Mouse (Mus musculus) kidney, embryonic 15.5 days (tissue): ENCODE measurements around the gene 2010109A12Rik. TPM values are rescaled to one million over a fixed set of nuclear protein-coding genes. Genes with fewer than 3 reads are reported as not detected.
A peak's percentile ranks its signal among the peaks of the same experiment; 100 is the strongest.

Experiments
- ATAC-seq: fragments of 200-750 bp; cut with Nextera tagmentation; replicated peaks from 2 replicates; pipeline ENCODE4 v1.8.0; 2017; ENCODE audit warnings: moderate TSS enrichment; ENCODE audit not compliant: low FRiP score
- H3K27ac ChIP-seq: fragments of 300-500 bp; sonication (generic); 2 replicates; pipeline ENCODE4 v1.5.1; 2015; ENCODE audit warnings: mild to moderate bottlenecking, inconsistent platforms
- H3K27me3 ChIP-seq: fragments of 300-500 bp; sonication (generic); 2 replicates; pipeline ENCODE4 v1.6.1; 2015; ENCODE audit warnings: inconsistent platforms
- H3K36me3 ChIP-seq: fragments of 300-500 bp; sonication (generic); 2 replicates; pipeline ENCODE4 v1.6.1; 2015; ENCODE audit warnings: inconsistent platforms
- H3K4me1 ChIP-seq: fragments of 300-500 bp; sonication (generic); 2 replicates; pipeline ENCODE4 v1.6.1; 2015; ENCODE audit warnings: inconsistent platforms
- H3K4me2 ChIP-seq: fragments of 300-500 bp; sonication (generic); 2 replicates; pipeline ENCODE4 v1.6.1; 2015; ENCODE audit warnings: moderate library complexity, mild to moderate bottlenecking, inconsistent platforms
- H3K4me3 ChIP-seq: fragments of 300-500 bp; sonication (generic); replicated peaks from 2 replicates; pipeline ENCODE4 v1.5.1; 2015; ENCODE audit warnings: mild to moderate bottlenecking, inconsistent platforms
- H3K9ac ChIP-seq: fragments of 300-500 bp; sonication (generic); 2 replicates; pipeline ENCODE4 v1.6.1; 2015; ENCODE audit warnings: mild to moderate bottlenecking, inconsistent platforms
- H3K9me3 ChIP-seq: fragments of 300-500 bp; sonication (generic); replicated peaks from 2 replicates; pipeline ENCODE4 v1.6.1; 2016; ENCODE audit warnings: inconsistent platforms
- WGBS: fragments of 180-500 bp; shearing (Covaris S2); methylation state at CpG from one replicate; pipeline ENCODE4 v1.1.7; 2015; ENCODE audit warnings: mixed read lengths; 5-methylcytosine and 5-hydroxymethylcytosine counted together
- polyA plus RNA-seq: library from polyadenylated mRNA; unstranded; fragments of >200 nt; fragmentation: Nextera tagmentation; extraction: Ambion mirVana; gene quantifications from 2 replicates; pipeline ENCODE4 v1.2.1, GENCODE M21; 2015

Gene 2010109A12Rik
- polyA plus RNA-seq, 1 experiment from 2014 or later: 2.5 TPM

DNA sequence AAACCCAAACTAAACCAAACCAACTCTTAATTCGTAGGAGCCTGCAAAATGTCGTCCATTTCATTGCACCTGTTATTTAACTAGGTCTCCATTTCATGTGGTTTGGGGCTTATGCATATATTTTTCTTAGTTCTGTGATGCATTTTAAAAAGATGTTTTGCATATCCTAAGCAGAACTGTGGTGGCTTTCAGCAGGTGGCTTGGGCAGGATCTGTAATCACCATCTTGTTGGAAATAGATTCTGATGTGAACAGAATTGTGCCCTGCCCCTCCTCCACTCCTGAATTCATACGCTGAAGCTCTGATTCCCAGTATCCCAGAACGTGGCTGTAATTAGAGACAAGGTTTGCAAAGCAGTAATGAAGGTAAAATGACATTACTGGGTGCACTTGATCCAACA lies 27.8 kb downstream of the 2010109A12Rik start:
- Histone ChIP-seq H3K36me3 (no peaks in the 10 kb centered on the region), H3K27me3 (no peaks in the 10 kb centered on the region), H3K9ac (no peak overlapping the region), H3K9me3 (no peaks in the 10 kb centered on the region), H3K4me1 (no peaks in the 10 kb centered on the region), H3K4me2 (no peak overlapping the region), H3K27ac (no peak overlapping the region), H3K4me3 (no peak overlapping the region)
- WGBS: 70% methylated on average over 4 of the region's 4 CpGs
- ATAC-seq: no peak

DNA sequence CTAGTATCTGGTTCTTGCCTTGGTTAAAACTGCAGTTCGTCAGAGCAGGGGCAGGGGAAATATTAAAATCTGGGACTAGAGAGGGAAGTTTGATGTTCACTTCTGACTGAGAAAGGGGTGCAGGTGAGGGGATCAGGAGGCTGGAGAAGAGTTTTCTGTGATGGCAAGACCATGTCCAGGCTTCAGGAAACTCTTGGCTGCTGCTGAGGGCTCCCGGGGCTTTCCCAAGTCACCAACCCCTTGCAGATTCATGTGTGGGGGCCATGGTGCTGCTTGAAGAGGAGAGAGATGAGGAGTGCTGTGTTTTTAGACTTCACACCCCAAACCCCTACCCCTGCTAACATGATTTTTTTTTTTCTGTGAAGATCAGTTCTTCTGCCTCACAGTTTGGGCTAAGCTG lies 28.3 kb downstream of the 2010109A12Rik start:
- H3K9ac ChIP-seq: no peak overlapping the region
- no peaks in the 10 kb centered on the region for H3K9me3 ChIP-seq
- H3K4me2 ChIP-seq: no peak overlapping the region
- no peaks in the 10 kb centered on the region for H3K36me3 ChIP-seq
- no peak for ATAC-seq
- H3K4me1 ChIP-seq: no peaks in the 10 kb centered on the region
- no peak overlapping the region for H3K4me3 ChIP-seq
- H3K27ac ChIP-seq: no peak overlapping the region
- 87% methylated on average over 2 of the region's 2 CpGs for WGBS
- H3K27me3 ChIP-seq: no peaks in the 10 kb centered on the region

DNA sequence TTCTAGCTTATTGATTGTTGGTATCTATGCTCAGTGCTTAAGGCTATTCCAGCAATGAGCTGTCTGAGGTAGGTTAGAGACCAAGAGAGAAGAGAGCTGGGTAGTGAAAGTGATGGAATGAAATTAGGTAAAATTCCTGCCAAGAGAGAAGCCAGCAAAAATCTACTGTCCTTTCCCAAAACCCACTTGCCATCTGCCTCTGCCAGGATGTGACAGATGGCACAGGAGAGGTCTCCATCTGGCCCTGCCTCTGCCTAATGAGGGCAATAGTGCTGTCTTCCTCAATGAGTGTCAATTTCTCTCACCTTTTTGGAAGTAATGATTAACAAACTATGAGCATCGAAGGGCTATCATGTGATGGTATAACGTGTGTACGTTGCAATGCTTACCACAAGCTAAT lies 29.6 kb downstream of the 2010109A12Rik start:
- H3K27ac ChIP-seq: no peak overlapping the region
- WGBS: 84% methylated on average over 3 of the region's 3 CpGs
- H3K4me2 ChIP-seq: no peak overlapping the region
- no peak overlapping the region for H3K4me3 ChIP-seq
- H3K36me3 ChIP-seq: no peaks in the 10 kb centered on the region
- no peaks in the 10 kb centered on the region for H3K27me3 ChIP-seq
- no peak overlapping the region for H3K9ac ChIP-seq
- H3K9me3 ChIP-seq: no peaks in the 10 kb centered on the region
- no peaks in the 10 kb centered on the region for H3K4me1 ChIP-seq
- ATAC-seq: no peak

DNA sequence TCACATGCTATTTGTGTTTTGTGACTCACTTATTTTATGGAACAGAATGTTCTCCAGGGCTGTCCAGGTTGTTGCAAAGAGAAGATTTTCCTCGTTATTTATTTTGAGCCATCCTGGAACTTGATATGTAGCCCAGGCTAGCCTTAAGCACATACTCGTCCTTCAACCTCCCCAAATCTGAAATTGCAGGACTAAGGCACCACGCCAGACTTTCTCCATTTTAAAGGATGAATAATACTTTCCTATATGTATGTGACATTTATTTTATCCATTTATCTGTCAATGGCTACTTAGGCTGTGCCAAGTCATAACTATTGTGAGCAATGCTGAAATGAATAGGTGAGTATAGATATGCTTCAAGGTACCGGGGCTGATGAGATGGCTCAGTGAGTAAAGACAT lies 30.2 kb downstream of the 2010109A12Rik start:
- Histone ChIP-seq H3K9me3 (no peaks in the 10 kb centered on the region), H3K27ac (no peak overlapping the region), H3K9ac (no peak overlapping the region), H3K36me3 (no peaks in the 10 kb centered on the region), H3K4me1 (no peaks in the 10 kb centered on the region), H3K4me3 (no peak overlapping the region), H3K4me2 (no peak overlapping the region), H3K27me3 (no peaks in the 10 kb centered on the region)
- no peak for ATAC-seq
- WGBS: 83% methylated on average over 4 of the region's 4 CpGs

DNA sequence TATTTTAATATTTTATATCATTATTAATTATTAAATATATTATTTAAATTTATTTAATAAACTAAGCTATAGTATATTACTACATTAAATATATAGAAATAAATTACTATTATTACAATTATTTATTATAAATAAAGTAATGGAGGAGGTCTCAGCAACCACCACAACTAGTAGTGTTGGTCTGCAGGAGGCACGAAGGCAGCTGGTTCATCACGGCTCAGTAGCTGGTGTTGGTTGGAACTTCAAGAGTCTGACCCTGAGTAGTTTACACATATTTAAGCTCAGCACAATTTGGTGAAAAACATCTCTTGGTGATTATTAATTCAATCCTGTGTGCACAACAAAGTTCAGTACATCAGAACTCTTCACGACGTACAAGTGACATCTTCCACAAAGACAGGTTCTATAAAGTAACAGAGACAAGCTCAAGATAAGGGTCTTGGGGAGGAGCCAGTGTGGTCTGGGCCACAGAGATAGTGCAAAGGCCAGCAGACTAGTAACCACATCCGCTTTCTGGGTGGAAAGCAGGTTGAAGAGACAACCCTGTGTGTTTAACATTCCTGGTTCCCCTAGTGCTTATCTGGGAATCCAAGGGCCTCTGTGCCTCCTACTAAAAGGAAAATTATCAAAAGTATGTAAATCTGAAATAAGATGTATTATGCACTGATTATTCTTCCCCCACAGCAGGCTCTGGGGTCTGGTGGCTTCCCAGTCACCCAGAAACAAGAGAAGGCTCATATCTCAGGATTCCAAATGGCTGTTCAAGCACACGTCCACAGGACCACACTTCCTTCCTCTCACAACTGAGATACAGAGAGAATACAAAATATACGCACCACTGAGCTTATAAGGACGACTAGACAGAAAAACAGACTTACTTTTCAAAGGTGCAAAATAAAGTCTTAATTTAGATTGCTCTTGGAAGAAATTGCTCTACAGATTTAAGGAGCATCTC lies 33.5 kb downstream of the 2010109A12Rik start:
- no peak overlapping the region for H3K9ac ChIP-seq
- H3K27me3 ChIP-seq: no peaks in the 10 kb centered on the region
- no peak overlapping the region for H3K4me2 ChIP-seq
- no peaks in the 10 kb centered on the region for H3K36me3 ChIP-seq
- ATAC-seq: peak; percentile 71; the same call in 1 of the 2 replicates
- 81% methylated on average over 8 of the region's 8 CpGs for WGBS
- H3K4me1 ChIP-seq: no peaks in the 10 kb centered on the region
- no peak overlapping the region for H3K27ac ChIP-seq
- H3K4me3 ChIP-seq: no peak overlapping the region
- no peaks in the 10 kb centered on the region for H3K9me3 ChIP-seq

DNA sequence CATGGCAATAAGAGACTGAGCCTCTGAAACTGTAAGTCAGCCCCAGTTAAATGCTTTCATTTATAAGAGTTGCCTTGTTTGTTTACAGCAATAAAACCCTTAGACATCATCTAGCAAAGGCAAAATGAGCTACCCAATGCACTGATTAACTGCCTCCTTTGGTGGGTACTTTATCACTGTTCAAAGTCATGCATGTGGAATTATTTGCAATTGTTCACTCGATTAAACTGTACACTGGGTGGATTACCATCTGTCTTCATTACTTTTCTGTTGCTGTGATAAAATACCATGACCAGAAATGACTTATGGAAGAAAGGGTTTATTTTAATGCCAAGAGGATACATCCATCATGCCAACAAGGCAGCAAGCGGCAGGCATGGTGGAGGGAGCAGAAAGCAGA lies 39.0 kb downstream of the 2010109A12Rik start:
- 80% methylated on average over 2 of the region's 2 CpGs for WGBS
- H3K36me3 ChIP-seq: no peaks in the 10 kb centered on the region
- no peak overlapping the region for H3K4me3 ChIP-seq
- H3K4me1 ChIP-seq: no peaks in the 10 kb centered on the region
- H3K27ac ChIP-seq: no peak overlapping the region
- ATAC-seq: no peak
- H3K9ac ChIP-seq: no peak overlapping the region
- no peaks in the 10 kb centered on the region for H3K27me3 ChIP-seq
- H3K4me2 ChIP-seq: no peak overlapping the region
- no peaks in the 10 kb centered on the region for H3K9me3 ChIP-seq

DNA sequence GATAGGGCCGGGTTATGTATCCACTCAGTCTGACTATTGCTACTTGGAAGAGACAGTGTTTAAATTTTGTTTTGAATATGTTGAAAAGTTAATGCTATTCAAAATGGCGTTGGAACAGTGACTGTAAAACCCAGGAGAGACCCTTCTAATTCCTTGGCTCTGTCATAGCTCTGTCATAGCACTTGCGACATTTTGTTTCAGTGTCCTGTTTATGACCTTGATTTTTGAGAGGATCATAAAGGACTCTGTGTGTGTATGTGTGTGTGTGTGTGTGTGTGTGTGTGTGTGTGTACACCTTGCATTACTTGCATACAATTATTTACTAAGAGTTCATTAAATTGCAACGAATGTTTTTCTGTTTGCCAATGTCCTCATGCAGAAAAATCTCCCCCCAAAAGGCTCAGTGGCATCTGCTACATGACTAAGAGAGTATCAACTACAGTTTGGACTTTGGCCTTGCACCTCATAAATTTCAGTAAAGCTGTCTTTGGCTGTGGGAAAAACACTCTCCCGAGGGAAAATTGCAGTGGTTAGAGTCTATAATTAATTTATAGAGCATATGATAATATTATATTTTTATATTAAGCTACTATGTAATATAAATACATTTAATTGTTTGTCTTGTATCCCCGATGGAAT lies 43.7 kb downstream of the 2010109A12Rik start:
- Histone ChIP-seq H3K36me3 (no peaks in the 10 kb centered on the region), H3K4me1 (no peaks in the 10 kb centered on the region), H3K9me3 (no peaks in the 10 kb centered on the region), H3K9ac (no peak overlapping the region), H3K4me3 (no peak overlapping the region), H3K27ac (no peak overlapping the region), H3K27me3 (no peaks in the 10 kb centered on the region), H3K4me2 (no peak overlapping the region)
- ATAC-seq: no peak
- 68% methylated on average over 6 of the region's 6 CpGs for WGBS

DNA sequence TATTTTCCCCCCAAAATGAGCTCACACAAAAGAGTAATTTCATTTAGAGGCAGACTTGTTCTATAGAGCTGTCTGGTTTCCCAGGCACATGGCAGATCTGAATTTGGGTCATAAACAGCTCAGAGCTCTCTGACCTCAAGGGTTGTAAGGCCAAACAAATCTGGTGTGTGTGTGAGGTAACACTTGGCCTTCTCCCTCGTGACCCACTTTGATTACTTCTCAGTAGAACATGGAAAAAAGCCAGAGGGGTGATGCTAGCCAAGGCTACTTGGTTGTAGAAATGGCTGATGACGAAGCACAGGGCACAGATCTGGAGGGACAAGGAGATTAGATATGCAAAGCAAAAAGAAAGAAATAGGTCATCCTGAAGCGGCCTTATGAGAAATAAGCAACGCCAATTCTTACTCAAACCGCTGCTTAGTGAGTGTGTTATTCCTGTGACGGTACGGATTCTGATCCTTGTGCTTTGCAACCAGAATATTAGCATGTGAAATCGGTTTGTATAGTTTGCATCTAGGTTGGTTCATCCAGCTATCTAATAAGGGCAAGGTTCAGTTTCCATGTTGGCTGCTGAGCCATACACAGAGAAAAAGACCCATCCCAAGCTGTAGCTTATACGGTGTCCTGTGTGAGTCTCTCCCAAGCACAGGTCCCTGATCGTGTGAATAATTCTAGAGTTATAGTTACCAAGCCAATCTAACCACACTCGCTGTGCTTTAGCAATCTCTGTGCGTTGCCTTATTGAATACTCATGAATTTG lies 44.9 kb downstream of the 2010109A12Rik start:
- no peak for ATAC-seq
- H3K9me3 ChIP-seq: no peaks in the 10 kb centered on the region
- 85% methylated on average over 12 of the region's 12 CpGs for WGBS

DNA sequence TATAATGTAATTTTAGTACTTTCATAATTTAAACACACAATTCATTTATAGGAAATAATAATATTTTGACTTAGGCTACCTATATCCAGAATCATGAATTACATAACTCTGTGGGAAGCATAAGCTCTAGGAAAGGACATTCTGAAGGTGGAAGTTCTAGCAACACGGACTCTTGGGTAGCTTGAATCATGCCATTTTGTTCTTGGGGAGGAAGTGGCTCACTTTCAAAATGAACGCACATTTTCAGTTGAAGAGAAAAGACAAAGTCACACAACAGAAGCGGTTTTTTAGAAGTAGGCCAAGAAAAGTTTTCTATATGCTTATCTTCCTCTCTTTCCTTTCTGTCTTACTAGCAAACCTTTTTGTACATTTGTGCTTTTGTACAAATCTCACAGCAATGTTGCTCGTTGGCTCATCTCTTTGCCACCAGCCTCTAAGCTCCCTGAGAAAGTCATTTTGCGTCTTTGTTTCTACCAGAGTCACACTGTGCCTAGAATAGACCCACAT lies 49.5 kb downstream of the 2010109A12Rik start:
- Histone ChIP-seq H3K27me3 (no peaks in the 10 kb centered on the region), H3K36me3 (no peaks in the 10 kb centered on the region), H3K4me1 (no peaks in the 10 kb centered on the region), H3K9me3 (no peaks in the 10 kb centered on the region), H3K27ac (no peak overlapping the region), H3K4me3 (no peak overlapping the region), H3K4me2 (no peak overlapping the region), H3K9ac (no peak overlapping the region)
- 89% methylated on average over 5 of the region's 5 CpGs for WGBS
- ATAC-seq: no peak

More for the DNA sequence above, 44.9 kb downstream of the 2010109A12Rik start:
- H3K27me3 ChIP-seq: no peaks in the 10 kb centered on the region
- H3K4me2 ChIP-seq: no peak overlapping the region
- H3K36me3 ChIP-seq: no peaks in the 10 kb centered on the region
- H3K9ac ChIP-seq: no peak overlapping the region
- H3K4me1 ChIP-seq: no peaks in the 10 kb centered on the region
- H3K27ac ChIP-seq: no peak overlapping the region
- no peak overlapping the region for H3K4me3 ChIP-seq

DNA sequence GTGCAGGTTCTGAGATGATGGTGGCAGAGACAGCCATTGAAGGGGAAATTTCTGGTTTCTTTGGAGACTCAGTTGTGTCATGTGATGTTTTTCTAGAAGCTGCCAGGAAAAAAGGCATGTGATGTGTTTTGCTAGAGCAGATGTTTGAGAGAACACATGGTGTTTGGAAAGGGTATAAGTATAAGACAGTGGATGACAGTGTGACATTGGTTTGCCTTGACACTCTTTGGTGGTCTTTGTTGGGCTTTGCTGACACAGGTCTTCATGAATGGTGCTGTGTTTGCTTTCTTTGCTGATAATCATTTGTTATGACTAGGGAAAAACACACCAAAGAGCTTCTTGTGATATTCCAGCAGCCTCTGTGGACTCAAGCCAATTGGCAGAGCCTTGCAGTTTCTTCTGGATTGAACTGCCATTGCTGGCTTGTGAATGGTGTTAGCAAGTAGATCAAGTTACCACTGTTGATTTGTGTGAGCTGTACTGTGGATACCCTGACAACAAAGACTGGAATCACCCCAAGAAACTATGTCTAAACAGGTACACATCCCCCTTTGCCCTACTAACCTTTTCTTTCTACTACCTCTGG lies 50.6 kb downstream of the 2010109A12Rik start:
- Histone ChIP-seq H3K27ac (no peak overlapping the region), H3K4me2 (no peak overlapping the region), H3K9ac (no peak overlapping the region), H3K27me3 (no peaks in the 10 kb centered on the region), H3K9me3 (no peaks in the 10 kb centered on the region), H3K36me3 (no peaks in the 10 kb centered on the region), H3K4me1 (no peaks in the 10 kb centered on the region), H3K4me3 (no peak overlapping the region)
- no peak for ATAC-seq

DNA sequence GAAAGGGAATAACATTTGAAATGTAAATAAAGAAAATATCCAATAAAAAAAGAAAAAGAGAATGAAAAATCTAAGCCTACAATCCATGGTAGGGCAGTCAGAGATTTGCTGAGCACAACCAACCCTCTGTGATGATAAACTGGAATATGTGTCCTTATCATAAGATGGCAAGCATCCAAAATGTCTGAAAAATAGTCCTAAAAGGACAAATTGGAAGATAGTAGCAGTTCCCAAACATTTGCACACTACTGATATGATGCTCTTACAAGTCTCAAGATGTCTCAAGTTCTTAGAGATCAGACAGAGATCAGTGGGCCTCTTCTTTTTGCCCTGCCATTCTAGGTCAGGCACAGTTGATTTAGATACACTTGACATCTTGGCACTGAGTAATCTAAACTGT lies 53.0 kb downstream of the 2010109A12Rik start:
- no peak overlapping the region for H3K4me2 ChIP-seq
- H3K4me3 ChIP-seq: no peak overlapping the region
- H3K9me3 ChIP-seq: no peaks in the 10 kb centered on the region
- no peaks in the 10 kb centered on the region for H3K4me1 ChIP-seq
- H3K9ac ChIP-seq: no peak overlapping the region
- H3K27me3 ChIP-seq: no peaks in the 10 kb centered on the region
- no peak for ATAC-seq
- H3K36me3 ChIP-seq: no peaks in the 10 kb centered on the region
- H3K27ac ChIP-seq: no peak overlapping the region

DNA sequence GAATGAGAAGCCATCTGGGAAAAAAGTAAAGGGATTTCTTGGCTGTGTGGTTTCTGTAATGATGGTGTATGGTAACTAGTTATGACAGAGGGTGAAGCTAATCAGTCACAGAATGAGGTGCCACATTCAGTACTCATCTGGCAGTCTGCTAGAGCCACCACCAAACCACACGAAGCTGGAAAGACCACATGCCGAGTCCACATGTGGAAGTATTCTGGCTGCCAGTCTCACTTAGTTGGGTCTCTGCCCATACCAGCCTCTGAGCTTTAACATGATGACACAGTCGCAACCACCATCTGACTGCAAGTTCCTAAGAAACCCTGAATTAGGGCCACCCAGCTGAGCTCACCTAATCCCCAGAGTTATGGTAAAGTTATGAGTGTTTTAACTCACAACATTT lies 54.7 kb downstream of the 2010109A12Rik start:
- no peak for ATAC-seq
- Histone ChIP-seq H3K4me2 (no peak overlapping the region), H3K9ac (no peak overlapping the region), H3K4me3 (no peak overlapping the region), H3K4me1 (peaks cover 10% of the 10 kb centered on the region), H3K36me3 (no peaks in the 10 kb centered on the region), H3K27ac (no peak overlapping the region), H3K9me3 (no peaks in the 10 kb centered on the region), H3K27me3 (no peaks in the 10 kb centered on the region)
- WGBS: 85% methylated on average over 3 of the region's 3 CpGs
